Mouse (Mus musculus) cortical plate, adult 2 months (tissue): ENCODE results near the gene Zdhhc22.

Source experiments
- CTCF ChIP-seq: fragments of 200-500 bp; IDR thresholded peaks from 2 replicates; pipeline ENCODE4 v1.5.1; 2011; ENCODE audit warnings: mild to moderate bottlenecking, control low read depth, low read length; ENCODE audit not compliant: insufficient read depth; ENCODE audit errors: extremely low read depth
- POLR2A ChIP-seq: fragments of 200-500 bp; IDR thresholded peaks from 2 replicates; pipeline ENCODE4 v1.6.1; 2011; ENCODE audit warnings: mild to moderate bottlenecking, low read length, control low read depth; ENCODE audit not compliant: insufficient read depth; ENCODE audit errors: extremely low read depth

- TF ChIP-seq CTCF (no peak), POLR2A (no peak)
Observed at GRCm38 (mm10) chr12:86949501-86949900, 40.7 kb downstream of the Zdhhc22 start.
